Mouse (Mus musculus) T-helper 17 cell (primary cell): ENCODE measurements around the gene Siah1b.

ENCODE experiments used
- in situ Hi-C, 2 experiments: fragments of 300-600 bp; cut with MboI, MseI; formaldehyde crosslinking; loops; 1 replicate in 1 of 2; 2 replicates in 1 of 2; pipeline ENCODE4 v1.15.1; 2025; ENCODE audit warnings: high pct_unique_total_duplicates in 2 of 2

The Siah1b gene

GRCm38 (mm10) chrX:164032526-164032925 lies 43.8 kb downstream of the Siah1b start:
- in situ Hi-C loops = no loop called here

DNA sequence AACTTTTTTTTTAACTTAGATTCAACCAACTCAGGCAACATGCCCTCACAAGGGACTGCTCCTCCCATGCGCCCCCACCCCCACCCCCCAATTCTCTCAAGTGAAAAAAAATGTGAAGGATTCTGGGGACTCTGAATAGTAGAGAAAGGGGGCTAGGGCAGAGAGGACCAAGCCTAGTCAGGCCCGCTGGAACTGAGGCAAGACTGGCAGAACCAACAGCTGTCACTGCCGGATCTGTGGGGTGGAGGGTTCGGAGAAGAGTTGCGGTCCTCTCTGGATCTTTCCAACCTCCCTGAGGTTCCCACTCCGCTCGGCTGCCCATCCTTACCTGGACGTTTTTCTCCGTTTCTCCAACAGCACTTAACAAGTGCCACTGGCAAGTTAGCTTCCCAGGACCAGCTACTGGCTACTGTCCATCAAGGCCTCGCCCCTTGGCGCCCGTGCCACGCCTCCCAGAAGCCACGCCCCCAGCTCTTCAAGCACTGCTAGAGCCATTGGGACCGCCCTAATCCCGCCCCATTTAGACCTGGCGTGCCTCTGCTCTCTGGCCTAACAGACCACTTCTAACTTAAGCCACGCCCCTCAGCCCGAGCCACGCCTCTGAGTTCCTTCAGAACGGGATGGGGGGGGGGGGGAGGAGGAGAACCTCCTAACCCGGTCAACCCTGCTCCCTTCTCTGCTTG lies 48.5 kb downstream of the Siah1b start, which contains the start of gene Car5b:
Gene Car5b (minus strand): TSS at position 391 of the 683 bp plus-strand sequence.
- in situ Hi-C loops = no loop called here
